Mouse (Mus musculus): ENCODE results near the gene Trim38. TPM values are rescaled to one million over a fixed set of nuclear protein-coding genes. Genes with fewer than 3 reads are reported as not detected.

Gene Trim38
- polyA plus RNA-seq (2015; fragmentation: Nextera tagmentation; extraction: Ambion mirVana), result not detected in 2 replicates

GRCm38 (mm10) chr13:23769613-23770012 lies at the start of gene Trim38:
Gene Trim38 (plus strand): TSS chr13:23769913.

DNA sequence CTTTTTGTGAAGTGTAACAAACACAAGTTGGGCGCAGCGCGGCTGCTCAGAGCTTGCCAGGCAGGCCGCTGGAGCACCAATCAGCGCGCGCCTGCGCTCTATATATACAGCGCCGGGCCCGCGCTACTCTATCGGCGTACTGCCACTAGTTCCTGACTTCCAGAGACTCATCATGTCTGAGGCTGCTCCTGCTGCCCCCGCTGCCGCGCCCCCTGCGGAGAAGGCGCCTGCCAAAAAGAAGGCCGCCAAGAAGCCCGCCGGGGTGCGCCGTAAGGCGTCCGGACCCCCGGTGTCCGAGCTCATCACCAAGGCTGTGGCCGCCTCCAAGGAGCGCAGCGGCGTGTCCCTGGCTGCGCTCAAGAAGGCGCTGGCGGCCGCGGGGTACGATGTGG lies 31.0 kb upstream of the Trim38 start, which contains the start of gene Hist1h1c:
Gene Hist1h1c, plus strand, starts transcription at position 132 of the 392 bp plus-strand sequence.

DNA sequence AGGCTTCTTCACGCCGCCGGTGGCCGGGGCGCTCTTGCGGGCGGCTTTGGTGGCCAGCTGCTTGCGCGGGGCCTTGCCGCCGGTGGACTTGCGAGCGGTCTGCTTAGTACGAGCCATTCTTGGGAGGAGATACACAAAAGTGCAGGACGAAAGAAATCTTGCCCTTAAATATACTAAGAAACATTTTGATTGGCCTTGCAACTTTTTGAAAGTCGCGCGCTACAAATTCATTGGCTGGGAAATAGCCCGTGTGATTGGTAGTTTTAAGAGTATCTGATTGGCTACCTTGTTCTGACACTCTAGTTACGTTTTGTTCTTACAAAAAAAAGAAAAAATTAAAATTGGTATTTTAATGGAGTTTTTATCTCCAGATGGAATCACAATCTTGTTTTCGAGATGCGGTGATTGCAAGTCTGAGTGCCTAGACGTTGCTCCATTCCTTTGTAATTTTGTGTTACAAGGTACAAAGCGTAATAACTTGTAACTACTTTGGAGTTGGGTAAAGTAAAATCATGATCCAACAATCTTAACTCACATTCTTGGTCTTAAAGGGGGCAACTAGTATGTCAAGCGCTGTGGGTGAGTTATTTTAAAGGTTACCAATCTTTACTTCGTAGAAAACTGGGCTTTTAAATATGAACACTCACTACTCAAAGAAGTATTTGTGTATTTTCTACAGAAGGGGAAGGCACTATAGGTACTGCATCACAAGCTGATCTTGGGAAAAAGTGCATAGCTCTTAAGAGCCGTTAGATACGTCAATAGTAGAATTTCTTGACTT lies 24.1 kb upstream of the Trim38 start, which contains the start of gene Hist1h3c:
Gene Hist1h3c, minus strand, starts transcription at position 222 of the 781 bp plus-strand sequence.

GRCm38 (mm10) chr13:23746201-23747080 lies 23.3 kb upstream of the Trim38 start, which contains the start of gene Hist1h2bb:
Gene Hist1h2bb (plus strand): TSS chr13:23746734.

DNA sequence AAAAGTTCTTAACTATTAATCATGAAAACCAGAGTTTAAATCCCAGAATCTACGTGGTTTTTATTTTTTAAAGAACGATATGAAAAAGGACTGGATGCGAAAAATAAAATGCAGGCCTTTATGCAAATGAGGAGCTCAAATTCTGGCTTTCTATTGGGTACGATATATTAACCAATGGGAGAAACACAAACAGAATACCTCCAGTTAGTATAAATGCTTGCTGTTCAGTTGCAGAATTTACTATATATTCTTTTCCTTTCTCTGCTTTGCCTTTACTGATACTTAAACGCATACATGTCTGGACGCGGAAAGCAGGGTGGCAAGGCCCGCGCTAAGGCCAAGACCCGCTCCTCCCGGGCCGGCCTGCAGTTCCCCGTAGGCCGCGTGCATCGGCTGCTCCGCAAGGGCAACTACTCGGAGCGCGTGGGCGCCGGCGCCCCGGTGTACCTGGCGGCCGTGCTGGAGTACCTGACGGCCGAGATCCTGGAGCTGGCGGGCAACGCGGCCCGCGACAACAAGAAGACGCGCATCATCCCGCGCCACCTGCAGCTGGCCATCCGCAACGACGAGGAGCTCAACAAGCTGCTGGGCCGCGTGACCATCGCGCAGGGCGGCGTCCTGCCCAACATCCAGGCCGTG lies 18.8 kb upstream of the Trim38 start, which contains the start of gene Hist1h2ab:
Gene Hist1h2ab, plus strand, starts transcription at position 288 of the 639 bp plus-strand sequence.

DNA sequence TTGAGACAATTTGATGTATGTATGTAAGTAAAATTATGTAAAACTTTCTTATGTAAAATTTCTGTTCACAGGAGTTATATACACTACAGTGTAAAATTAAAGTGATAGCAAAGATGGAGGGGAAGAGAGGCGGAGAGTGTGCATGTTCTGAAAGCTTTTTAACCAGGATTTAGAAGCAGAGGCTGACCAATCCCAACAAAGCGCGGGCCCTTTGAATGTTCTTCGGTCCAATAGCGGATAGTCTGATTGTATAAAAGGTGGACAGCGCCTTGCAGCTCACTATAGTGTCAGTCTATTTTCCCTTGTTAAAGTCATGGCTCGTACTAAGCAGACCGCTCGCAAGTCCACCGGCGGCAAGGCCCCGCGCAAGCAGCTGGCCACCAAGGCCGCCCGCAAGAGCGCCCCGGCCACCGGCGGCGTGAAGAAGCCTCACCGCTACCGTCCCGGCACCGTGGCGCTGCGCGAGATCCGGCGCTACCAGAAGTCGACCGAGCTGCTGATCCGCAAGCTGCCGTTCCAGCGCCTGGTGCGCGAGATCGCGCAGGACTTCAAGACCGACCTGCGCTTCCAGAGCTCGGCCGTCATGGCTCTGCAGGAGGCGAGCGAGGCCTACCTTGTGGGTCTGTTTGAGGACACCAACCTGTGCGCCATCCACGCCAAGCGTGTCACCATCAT lies 17.5 kb upstream of the Trim38 start, which contains the start of gene Hist1h3b:
Gene Hist1h3b, plus strand, starts transcription at position 201 of the 675 bp plus-strand sequence.

DNA sequence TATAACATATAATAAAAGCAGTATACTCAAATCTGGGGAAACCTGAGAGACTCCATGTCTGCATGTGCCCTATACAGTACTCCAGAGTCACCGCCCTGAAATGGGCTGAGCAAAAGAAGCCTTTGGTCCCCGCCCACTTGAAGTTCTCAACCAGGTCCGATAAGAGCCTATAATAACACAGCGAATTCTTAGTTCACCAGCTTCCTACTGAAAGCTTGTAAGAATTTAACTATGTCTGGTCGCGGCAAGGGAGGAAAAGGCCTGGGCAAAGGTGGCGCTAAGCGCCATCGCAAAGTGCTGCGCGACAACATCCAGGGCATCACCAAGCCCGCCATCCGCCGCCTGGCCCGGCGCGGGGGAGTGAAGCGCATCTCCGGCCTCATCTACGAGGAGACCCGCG lies 12.9 kb upstream of the Trim38 start, which contains the start of gene Hist1h4b:
Gene Hist1h4b, plus strand, starts transcription at position 224 of the 400 bp plus-strand sequence.

GRCm38 (mm10) chr13:23760972-23761864 lies 8.5 kb upstream of the Trim38 start, which contains the start of gene Hist1h4a:
Gene Hist1h4a (minus strand): TSS chr13:23761230.

DNA sequence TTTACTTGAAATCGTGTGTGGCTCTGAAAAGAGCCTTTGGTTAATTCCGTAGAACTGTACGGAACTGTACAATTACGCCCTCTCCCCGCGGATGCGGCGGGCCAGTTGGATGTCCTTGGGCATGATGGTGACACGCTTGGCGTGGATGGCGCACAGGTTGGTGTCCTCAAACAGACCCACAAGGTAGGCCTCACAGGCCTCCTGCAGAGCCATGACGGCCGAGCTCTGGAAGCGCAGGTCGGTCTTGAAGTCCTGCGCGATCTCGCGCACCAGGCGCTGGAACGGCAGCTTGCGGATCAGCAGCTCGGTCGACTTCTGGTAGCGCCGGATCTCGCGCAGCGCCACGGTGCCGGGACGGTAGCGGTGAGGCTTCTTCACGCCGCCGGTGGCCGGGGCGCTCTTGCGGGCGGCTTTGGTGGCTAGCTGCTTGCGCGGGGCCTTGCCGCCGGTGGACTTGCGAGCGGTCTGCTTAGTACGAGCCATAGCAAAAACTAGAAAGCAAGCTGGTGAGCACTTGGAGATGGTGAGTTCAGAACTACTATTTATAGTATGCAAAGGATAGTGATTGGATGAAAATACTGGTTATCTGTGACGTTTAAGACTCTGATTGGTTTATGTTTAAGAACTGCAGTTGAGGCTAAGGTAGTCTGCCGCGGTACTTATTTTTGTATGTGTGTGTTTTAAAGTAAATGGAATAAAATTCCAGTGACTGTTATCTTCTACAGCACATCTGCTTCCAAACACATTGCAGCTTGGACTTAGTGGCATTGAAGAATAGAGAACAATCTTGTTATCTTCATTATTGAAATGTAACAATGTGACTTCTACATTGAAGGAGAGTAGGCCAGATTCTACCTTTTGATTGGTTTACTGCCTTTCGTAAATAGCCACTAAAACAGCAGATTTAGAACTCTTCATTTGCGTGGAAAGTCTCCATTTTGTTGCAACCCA lies 7.6 kb upstream of the Trim38 start, which contains the start of gene Hist1h3a:
Gene Hist1h3a, minus strand, starts transcription at position 516 of the 951 bp plus-strand sequence.

DNA sequence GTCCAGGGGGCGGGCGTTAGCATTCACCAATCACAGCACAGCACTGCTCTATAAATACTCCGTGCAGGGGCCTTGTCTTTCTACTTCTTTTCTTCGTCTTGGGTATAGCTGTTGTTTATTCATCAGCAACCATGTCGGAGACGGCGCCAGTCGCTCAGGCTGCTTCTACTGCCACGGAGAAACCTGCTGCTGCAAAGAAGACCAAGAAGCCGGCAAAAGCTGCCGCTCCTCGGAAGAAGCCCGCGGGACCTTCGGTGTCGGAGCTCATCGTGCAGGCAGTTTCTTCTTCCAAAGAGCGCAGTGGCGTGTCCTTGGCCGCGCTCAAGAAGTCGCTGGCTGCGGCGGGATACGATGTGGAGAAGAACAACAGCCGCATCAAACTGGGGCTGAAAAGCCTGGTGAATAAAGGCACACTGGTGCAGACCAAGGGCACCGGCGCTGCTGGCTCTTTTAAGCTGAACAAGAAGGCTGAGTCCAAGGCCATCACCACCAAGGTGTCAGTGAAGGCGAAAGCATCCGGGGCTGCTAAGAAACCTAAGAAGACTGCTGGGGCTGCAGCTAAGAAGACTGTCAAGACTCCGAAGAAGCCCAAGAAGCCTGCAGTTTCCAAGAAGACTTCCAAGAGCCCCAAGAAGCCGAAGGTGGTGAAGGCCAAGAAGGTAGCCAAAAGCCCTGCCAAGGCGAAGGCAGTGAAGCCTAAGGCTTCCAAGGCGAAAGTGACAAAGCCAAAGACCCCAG lies 6.0 kb upstream of the Trim38 start, which contains the start of gene Hist1h1a:
Gene Hist1h1a, plus strand, starts transcription at position 81 of the 738 bp plus-strand sequence.

DNA sequence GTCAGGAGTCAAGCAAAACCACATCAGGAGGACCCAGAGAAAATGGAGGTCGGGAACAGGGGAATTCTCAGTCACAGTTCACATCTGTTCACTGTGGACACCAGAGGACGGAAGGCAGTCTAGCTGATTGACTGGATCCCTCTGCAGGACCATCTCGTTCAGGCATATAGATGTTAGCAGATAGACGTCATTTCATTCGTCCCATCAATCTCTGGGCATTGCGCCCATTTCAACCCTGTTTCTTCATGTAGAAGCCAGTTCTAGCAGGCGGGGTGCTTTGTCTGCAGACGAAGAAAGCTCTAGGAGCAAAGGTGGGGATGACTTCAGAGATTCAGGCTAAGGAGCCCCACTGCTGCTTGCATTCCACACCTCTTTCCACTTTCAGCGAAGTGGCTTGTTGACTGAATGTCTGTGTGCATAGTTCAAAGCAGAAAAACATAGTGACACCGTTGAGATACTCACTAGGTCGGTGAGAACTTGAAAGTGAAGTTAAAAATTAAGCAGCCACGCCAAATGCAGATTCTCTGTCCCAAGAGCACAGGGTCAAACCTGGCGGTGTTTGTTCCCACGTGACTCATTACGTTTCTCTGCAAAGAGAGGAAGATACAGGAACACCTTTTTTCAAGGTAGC lies 36.8 kb downstream of the Trim38 start, which contains the start of gene Slc17a2:
Gene Slc17a2, plus strand, starts transcription at position 572 of the 631 bp plus-strand sequence.

DNA sequence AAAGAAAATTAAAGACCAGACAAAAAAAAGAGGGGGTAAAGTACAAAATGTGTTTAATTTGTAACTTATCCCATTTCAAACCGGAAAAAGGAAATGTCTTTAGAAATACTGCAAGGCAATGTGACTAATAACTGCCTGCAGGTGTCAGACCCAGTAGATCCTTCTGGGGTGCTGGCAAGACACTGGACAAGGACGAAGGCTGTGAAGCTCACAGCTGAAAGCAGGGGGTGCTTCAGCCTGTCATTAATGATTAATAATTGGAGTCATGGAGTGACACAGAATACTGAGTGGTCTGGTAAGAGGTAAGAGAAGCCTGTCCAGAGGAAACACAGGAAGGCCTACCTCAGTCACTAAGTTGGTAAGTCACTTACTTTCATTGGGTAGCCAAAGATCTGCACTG lies 69.6 kb downstream of the Trim38 start, which contains the start of gene Slc17a3:
Gene Slc17a3, plus strand, starts transcription at position 127 of the 400 bp plus-strand sequence.

Other genes with a start within 250 kb of the Trim38 start
- gene Hist1h4h, start 238.9 kb upstream of the Trim38 start, polyA plus RNA-seq (2015; fragmentation: Nextera tagmentation; extraction: Ambion mirVana), result 10.2 and 10.9 TPM in 2 replicates
- 40.9 and 45.6 TPM in 2 replicates for gene Hist1h2af, start 236.0 kb upstream of the Trim38 start, polyA plus RNA-seq (2015; fragmentation: Nextera tagmentation; extraction: Ambion mirVana)
- gene Hist1h3g, start 234.5 kb upstream of the Trim38 start, polyA plus RNA-seq (2015; fragmentation: Nextera tagmentation; extraction: Ambion mirVana), result 18.3 and 26.4 TPM in 2 replicates
- 2.3 and 2.8 TPM in 2 replicates for gene Hist1h2bh, start 226.5 kb upstream of the Trim38 start, polyA plus RNA-seq (2015; fragmentation: Nextera tagmentation; extraction: Ambion mirVana)
- gene Hist1h3f, start 225.9 kb upstream of the Trim38 start, polyA plus RNA-seq (2015; fragmentation: Nextera tagmentation; extraction: Ambion mirVana), result 5.0 and 8.1 TPM in 2 replicates
- gene Hist1h4f, start 218.3 kb upstream of the Trim38 start, polyA plus RNA-seq (2015; fragmentation: Nextera tagmentation; extraction: Ambion mirVana), result 7.3 and 7.9 TPM in 2 replicates
- 0.91 and 1.1 TPM in 2 replicates for gene Hist1h1d, start 216.7 kb upstream of the Trim38 start, polyA plus RNA-seq (2015; fragmentation: Nextera tagmentation; extraction: Ambion mirVana)
- 15.3 and 18.5 TPM in 2 replicates for gene Hist1h3e, start 207.5 kb upstream of the Trim38 start, polyA plus RNA-seq (2015; fragmentation: Nextera tagmentation; extraction: Ambion mirVana)
- gene Hist1h2ae, start 198.7 kb upstream of the Trim38 start, polyA plus RNA-seq (2015; fragmentation: Nextera tagmentation; extraction: Ambion mirVana), result 134 and 158 TPM in 2 replicates
- 22.9 and 29.0 TPM in 2 replicates for gene Hist1h2bg, start 198.5 kb upstream of the Trim38 start, polyA plus RNA-seq (2015; fragmentation: Nextera tagmentation; extraction: Ambion mirVana)
- 18.8 and 26.9 TPM in 2 replicates for gene Hist1h2bf, start 195.7 kb upstream of the Trim38 start, polyA plus RNA-seq (2015; fragmentation: Nextera tagmentation; extraction: Ambion mirVana)
- gene Hist1h2ad, start 195.5 kb upstream of the Trim38 start, polyA plus RNA-seq (2015; fragmentation: Nextera tagmentation; extraction: Ambion mirVana), result 4.1 and 8.1 TPM in 2 replicates
- 19.3 and 30.4 TPM in 2 replicates for gene Hist1h3d, start 194.2 kb upstream of the Trim38 start, polyA plus RNA-seq (2015; fragmentation: Nextera tagmentation; extraction: Ambion mirVana)
- gene Hist1h4d, start 188.3 kb upstream of the Trim38 start, polyA plus RNA-seq (2015; fragmentation: Nextera tagmentation; extraction: Ambion mirVana), result 202 and 234 TPM in 2 replicates
- gene Hist1h2be, start 148.8 kb upstream of the Trim38 start, polyA plus RNA-seq (2015; fragmentation: Nextera tagmentation; extraction: Ambion mirVana), result 2.5 and 3.2 TPM in 2 replicates
- gene Hist1h1e, start 147.4 kb upstream of the Trim38 start, polyA plus RNA-seq (2015; fragmentation: Nextera tagmentation; extraction: Ambion mirVana), result 31.4 and 33.9 TPM in 2 replicates
- 1.9 and 3.1 TPM in 2 replicates for gene Hist1h2ac, start 86.0 kb upstream of the Trim38 start, polyA plus RNA-seq (2015; fragmentation: Nextera tagmentation; extraction: Ambion mirVana)
- gene Hist1h2bc, start 85.7 kb upstream of the Trim38 start, polyA plus RNA-seq (2015; fragmentation: Nextera tagmentation; extraction: Ambion mirVana), result 77.4 and 85.8 TPM in 2 replicates
- gene Hist1h1t, start 74.1 kb upstream of the Trim38 start, polyA plus RNA-seq (2015; fragmentation: Nextera tagmentation; extraction: Ambion mirVana), result not detected in 2 replicates
- 18.8 TPM in 2 replicates for gene Hist1h4c, start 71.5 kb upstream of the Trim38 start, polyA plus RNA-seq (2015; fragmentation: Nextera tagmentation; extraction: Ambion mirVana)
- 10.7 and 14.6 TPM in 2 replicates for gene Hfe, start 59.1 kb upstream of the Trim38 start, polyA plus RNA-seq (2015; fragmentation: Nextera tagmentation; extraction: Ambion mirVana)
- gene Hist1h1c, start 31.1 kb upstream of the Trim38 start, polyA plus RNA-seq (2015; fragmentation: Nextera tagmentation; extraction: Ambion mirVana), result 62.5 and 68.9 TPM in 2 replicates
- gene Hist1h3c, start 24.3 kb upstream of the Trim38 start, polyA plus RNA-seq (2015; fragmentation: Nextera tagmentation; extraction: Ambion mirVana), result 10.7 and 11.0 TPM in 2 replicates
- 7.7 and 9.4 TPM in 2 replicates for gene Hist1h2bb, start 23.2 kb upstream of the Trim38 start, polyA plus RNA-seq (2015; fragmentation: Nextera tagmentation; extraction: Ambion mirVana)
- 104 and 128 TPM in 2 replicates for gene Hist1h2ab, start 18.8 kb upstream of the Trim38 start, polyA plus RNA-seq (2015; fragmentation: Nextera tagmentation; extraction: Ambion mirVana)
- 51.9 and 64.5 TPM in 2 replicates for gene Hist1h3b, start 17.6 kb upstream of the Trim38 start, polyA plus RNA-seq (2015; fragmentation: Nextera tagmentation; extraction: Ambion mirVana)
- 8.3 and 9.5 TPM in 2 replicates for gene Hist1h4b, start 12.9 kb upstream of the Trim38 start, polyA plus RNA-seq (2015; fragmentation: Nextera tagmentation; extraction: Ambion mirVana)
- 1.3 and 1.4 TPM in 2 replicates for gene Hist1h4a, start 8.7 kb upstream of the Trim38 start, polyA plus RNA-seq (2015; fragmentation: Nextera tagmentation; extraction: Ambion mirVana)
- 26.7 and 31.7 TPM in 2 replicates for gene Hist1h3a, start 7.5 kb upstream of the Trim38 start, polyA plus RNA-seq (2015; fragmentation: Nextera tagmentation; extraction: Ambion mirVana)
- 15.4 and 20.8 TPM in 2 replicates for gene Hist1h1a, start 6.2 kb upstream of the Trim38 start, polyA plus RNA-seq (2015; fragmentation: Nextera tagmentation; extraction: Ambion mirVana)
- gene Slc17a2, start 37.1 kb downstream of the Trim38 start, polyA plus RNA-seq (2015; fragmentation: Nextera tagmentation; extraction: Ambion mirVana), result not detected in 2 replicates
- not detected in 2 replicates for gene Slc17a3, start 69.5 kb downstream of the Trim38 start, polyA plus RNA-seq (2015; fragmentation: Nextera tagmentation; extraction: Ambion mirVana)
- not detected in 2 replicates for gene Slc17a1, start 97.8 kb downstream of the Trim38 start, polyA plus RNA-seq (2015; fragmentation: Nextera tagmentation; extraction: Ambion mirVana)
- gene Slc17a4, start 145.1 kb downstream of the Trim38 start, polyA plus RNA-seq (2015; fragmentation: Nextera tagmentation; extraction: Ambion mirVana), result 0.16 TPM in 2 replicates
- not detected in 2 replicates for gene Hist1h2ba, start 164.2 kb downstream of the Trim38 start, polyA plus RNA-seq (2015; fragmentation: Nextera tagmentation; extraction: Ambion mirVana)
- gene Hist1h2aa, start 164.5 kb downstream of the Trim38 start, polyA plus RNA-seq (2015; fragmentation: Nextera tagmentation; extraction: Ambion mirVana), result not detected in 2 replicates
- not detected in 2 replicates for gene Scgn, start 221.3 kb downstream of the Trim38 start, polyA plus RNA-seq (2015; fragmentation: Nextera tagmentation; extraction: Ambion mirVana)

All from spleen, postnatal 0 days (tissue).